Mouse (Mus musculus): ENCODE measurements at regions not wholly inside any gene's neighbourhood (a gene's known extent, or its start where the extent isn't known, plus 50 kb on each side); places are given as distances from the start of the nearest gene placed in this dataset.
A peak's percentile ranks its signal among the peaks of the same experiment; 100 is the strongest.

GRCm38 (mm10) chr10:117579210-117579609, 50.1 kb upstream of the Cpm start:
- no peak for ATAC-seq (ENCODE audit: extremely low read depth, insufficient number of reproducible peaks, low FRiP score, poor library complexity, severe bottlenecking)

DNA sequence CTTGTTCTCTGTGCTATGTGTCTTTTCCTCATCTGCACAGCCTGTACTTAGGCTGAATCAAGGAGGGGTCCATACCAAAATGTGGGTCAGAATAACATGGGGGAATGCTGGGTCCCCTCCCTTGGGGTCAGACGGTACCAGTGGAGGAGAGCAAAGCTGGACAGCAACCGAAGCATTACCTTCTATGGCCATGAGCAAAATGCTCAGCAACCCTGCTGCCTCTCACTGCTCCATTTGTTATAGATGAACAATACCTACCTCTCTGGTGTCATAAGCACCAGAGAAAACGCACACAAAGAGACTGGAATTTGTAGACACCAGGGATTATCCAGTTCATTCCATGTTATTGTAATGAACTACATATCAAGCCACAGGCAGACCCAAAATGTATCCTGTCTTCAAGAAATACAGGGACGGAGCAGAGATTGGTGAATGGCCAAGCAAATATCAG, 50.6 kb upstream of the Cpm start:
- ATAC-seq (ENCODE audit: extremely low read depth, insufficient number of reproducible peaks, low FRiP score, poor library complexity, severe bottlenecking): no peak

DNA sequence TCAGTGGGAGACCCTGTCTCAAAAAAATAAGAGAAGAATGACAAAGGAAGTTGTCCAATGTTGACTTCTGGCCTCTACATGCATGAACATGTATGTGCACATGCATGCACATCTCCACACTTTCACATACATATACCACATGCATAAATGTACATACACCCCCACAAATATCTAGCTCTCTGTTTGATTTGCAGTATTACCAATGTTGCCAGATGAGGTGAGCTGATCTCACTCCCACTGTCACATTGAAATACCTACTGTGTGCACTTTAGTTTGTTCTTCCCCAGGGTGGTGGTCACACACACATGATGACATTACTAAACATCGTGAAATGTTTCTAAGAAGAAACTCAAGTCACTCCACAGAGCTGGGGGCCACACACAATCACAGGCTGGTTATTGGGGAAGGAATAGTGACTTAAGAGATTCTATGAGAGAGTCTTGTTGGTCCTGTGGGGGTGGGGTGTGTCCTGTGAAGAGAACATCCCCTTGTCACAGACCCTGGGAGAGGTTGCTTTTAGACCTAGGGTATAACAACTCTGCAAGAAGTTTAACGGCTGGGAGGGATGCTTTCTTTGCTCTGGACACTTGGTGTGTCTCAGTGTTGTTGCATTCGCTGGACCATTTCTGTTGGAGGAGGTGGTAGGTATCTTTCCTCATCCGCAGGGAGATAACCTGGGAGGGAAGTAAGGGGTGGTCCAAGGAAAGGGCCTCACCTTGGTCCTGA, 51.2 kb upstream of the Cpm start:
- ATAC-seq (ENCODE audit: extremely low read depth, insufficient number of reproducible peaks, low FRiP score, poor library complexity, severe bottlenecking): no peak

DNA sequence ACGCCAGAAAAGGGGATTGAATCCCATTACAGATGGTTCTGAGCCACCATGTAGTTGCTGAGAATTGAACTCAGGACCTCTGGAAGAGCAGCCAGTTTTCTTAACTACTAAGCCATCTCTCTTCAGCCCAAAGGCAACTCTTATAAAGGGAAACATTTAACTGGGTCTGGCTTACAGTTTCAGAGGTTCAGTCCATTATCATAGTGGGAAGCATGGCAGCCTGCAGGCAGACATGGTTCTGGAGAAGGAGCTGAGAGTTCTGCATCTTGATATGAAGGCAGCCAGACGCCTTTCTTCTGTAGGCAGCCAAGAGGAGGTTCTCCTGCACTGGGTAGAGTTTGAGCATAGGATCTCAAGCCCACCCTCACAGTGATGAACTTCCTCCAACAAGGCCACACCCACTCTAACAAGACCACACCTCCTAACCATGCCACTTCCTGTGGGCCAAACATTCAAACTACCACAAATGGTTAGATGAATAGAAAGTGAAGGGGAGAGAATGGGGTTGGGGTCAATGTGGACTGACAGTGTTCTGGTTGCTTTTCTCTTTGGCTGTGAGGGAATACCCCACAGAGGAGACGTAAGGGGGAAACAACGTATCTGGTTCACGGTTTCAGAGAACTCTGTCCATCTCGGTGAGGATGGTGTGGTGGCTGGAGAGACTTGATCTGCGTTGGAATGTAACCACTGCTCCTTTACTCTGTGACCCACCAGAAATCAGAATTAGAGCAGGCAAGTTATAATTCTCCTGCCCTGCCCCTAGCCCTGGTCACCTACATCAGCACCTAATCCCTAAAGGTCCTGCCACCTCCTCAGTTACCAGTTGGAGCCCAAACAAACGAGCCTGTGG, 52.2 kb upstream of the Cpm start:
- ATAC-seq (ENCODE audit: extremely low read depth, insufficient number of reproducible peaks, low FRiP score, poor library complexity, severe bottlenecking): no peak

- ATAC-seq (ENCODE audit: extremely low read depth, insufficient number of reproducible peaks, low FRiP score, poor library complexity, severe bottlenecking): no peak
Measured at GRCm38 (mm10) chr10:117576154-117576859, 53.0 kb upstream of the Cpm start.

DNA sequence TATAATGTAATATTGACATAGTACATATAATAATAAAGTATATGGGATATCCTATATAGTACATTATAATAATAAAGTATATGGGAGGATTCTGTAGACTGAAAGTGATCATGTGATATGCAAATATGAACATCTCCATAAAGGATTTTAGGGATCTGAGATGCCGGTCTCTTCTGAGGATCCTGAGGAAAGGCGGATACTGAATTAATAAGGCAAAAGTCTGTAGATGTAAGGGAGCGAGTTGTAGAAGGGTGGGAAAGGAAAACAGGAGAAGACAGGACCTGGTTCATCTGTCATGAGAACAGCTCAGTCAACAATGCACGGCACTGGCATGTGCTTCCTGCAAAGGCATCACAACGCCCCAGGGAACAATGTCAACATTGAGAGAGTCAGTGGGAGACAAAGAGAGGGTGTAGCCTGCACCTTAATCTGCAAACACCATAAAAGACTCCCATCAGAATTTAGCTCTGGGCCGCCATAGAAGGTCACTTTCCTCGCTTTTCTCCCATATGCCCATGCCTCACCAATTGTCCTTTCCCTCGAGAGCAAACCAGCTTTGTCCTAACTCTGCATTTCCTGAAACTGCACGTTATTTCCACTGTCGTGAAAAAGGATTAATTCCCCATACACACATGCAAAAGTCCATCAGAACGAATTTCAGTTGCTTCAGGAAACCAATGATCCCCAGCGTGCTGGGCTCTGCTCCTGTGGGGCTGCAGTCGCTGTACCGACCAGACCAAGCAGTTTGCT, 53.7 kb upstream of the Cpm start:
- no peak for ATAC-seq (ENCODE audit: extremely low read depth, insufficient number of reproducible peaks, low FRiP score, poor library complexity, severe bottlenecking)

DNA sequence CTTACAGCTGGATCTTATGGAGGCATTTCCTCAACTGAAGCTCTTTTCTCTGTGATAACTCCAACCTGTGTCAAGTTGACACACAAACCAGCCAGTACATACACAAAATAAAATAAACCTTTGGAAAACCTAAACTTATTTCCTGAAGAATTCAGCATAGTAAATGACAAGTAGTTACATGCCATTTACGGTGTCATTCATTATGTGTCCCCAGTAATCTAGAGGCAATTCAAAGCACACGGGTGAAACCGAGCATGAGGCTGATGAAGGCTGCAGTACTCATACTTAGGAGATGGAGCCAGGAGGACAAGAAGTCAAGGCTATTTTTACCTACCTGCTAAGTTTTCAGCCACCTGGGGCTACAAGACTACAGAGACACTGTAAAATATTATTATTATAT, 54.4 kb upstream of the Cpm start:
- no peak for ATAC-seq (ENCODE audit: extremely low read depth, insufficient number of reproducible peaks, low FRiP score, poor library complexity, severe bottlenecking)

DNA sequence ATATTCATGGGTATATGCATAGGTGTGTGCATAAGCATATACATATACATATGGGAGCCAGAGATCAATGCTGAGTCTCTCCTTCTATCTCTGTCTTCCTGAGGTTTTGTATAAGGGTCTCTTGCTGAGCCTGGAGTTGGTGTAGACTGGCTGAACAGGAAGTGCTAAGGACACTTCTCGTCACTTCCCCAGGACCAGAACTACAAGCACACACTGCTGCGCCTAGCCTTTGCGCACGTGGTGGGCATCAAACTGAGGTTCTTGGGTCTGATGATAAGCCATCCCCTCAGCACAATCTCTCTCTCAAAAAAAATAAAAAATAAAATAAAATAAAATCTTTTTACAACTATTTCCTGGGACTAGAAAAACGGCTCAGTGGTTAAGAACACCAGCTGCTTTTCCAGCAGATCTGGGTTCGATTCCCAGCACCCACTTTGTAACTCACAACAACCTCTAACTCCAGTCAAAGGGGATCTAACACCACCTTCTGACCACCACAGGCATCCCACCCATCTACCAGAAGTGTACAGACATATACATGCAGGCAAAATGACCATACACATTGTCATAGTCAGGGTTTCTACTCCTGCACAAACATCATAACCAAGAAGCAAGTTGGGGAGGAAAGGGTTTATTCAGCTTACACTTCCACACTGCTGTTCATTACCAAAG, 55.1 kb upstream of the Cpm start:
- no peak for ATAC-seq (ENCODE audit: extremely low read depth, insufficient number of reproducible peaks, low FRiP score, poor library complexity, severe bottlenecking)

DNA sequence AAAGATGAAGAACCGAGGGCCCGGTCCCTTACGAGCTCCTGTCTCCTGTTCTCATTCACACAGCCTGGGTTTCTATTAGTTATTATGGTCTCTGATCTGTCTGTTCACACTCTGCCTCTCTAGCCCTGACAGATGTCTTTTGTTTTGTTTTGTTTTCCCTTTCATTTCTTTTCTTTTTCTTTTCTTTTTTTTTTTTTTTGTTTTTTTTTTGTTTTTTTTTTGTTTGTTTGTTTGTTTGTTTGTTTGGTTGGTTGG, 55.8 kb upstream of the Cpm start:
- no peak for ATAC-seq (ENCODE audit: extremely low read depth, insufficient number of reproducible peaks, low FRiP score, poor library complexity, severe bottlenecking)

DNA sequence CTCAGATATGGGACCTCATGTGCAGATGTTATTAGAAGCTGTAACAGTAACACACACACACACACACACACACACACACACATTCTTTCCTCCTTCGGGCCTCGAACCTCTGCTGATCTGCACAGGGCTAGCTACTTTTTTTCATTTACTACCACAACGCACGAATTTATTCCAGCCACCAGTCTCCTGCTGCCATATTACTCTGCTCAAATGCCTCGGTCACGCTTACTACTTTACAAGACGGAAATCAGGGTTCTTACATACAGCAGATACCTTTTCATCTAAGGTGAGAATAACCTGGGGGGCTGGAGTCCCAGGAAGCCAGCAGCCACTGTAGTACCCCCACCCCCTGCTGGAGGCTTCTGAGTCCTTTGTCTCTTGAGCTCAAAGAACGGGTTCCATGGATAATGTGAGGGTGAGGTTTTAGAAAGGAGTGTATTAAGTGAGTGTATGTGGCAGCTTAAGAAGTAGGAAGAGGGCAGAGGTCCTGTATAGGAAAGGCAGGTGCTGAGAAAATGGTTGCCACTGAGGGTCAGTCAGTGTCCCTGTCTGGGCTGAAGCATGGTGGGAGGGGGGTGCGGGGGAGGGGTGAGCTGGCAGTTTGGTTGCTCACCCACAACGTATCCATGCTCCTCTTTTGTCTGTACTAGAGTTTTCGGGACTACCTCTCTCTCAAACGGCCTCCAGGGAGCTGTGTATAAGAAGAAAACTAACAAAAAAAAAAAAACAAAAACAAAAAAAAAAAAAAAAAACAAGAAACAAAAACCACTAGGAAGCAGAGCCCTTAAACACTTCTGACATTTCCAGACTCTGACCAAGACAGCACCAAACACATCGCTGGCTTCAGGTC, 56.3 kb upstream of the Cpm start:
- no peak for ATAC-seq (ENCODE audit: extremely low read depth, insufficient number of reproducible peaks, low FRiP score, poor library complexity, severe bottlenecking)

DNA sequence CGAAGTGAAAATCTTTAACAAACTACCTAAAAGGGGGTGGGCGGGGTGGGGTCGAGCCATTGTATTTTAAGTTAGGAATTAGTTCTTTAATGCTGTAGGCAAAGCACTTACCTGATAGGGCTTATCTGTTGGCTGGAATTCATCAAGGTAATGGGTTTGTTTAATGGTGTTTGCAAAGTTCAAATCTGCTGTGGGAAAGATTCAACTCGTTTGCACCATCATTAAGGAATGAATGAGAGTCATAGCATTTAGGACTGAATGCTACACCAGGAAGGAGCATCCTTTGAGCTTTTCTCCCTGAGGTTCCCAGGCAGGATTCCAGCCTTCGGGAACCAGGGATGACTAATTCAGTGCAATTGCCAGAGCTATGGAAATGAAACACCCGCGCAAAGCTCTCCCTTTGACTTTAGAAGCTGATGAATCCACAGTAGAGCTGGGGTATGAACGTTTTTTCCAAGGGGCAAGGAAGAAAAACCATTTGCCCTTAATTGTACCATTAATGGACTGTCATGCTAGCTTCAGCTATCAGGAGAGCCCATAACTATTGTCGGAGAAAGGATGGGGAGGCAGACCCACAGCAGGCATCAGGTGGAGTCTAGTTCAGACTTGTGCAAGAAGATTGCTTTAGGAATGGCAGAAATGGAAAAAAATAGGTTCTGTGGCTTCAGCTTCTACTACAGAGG, 57.3 kb upstream of the Cpm start:
- ATAC-seq (ENCODE audit: extremely low read depth, insufficient number of reproducible peaks, low FRiP score, poor library complexity, severe bottlenecking): no peak

DNA sequence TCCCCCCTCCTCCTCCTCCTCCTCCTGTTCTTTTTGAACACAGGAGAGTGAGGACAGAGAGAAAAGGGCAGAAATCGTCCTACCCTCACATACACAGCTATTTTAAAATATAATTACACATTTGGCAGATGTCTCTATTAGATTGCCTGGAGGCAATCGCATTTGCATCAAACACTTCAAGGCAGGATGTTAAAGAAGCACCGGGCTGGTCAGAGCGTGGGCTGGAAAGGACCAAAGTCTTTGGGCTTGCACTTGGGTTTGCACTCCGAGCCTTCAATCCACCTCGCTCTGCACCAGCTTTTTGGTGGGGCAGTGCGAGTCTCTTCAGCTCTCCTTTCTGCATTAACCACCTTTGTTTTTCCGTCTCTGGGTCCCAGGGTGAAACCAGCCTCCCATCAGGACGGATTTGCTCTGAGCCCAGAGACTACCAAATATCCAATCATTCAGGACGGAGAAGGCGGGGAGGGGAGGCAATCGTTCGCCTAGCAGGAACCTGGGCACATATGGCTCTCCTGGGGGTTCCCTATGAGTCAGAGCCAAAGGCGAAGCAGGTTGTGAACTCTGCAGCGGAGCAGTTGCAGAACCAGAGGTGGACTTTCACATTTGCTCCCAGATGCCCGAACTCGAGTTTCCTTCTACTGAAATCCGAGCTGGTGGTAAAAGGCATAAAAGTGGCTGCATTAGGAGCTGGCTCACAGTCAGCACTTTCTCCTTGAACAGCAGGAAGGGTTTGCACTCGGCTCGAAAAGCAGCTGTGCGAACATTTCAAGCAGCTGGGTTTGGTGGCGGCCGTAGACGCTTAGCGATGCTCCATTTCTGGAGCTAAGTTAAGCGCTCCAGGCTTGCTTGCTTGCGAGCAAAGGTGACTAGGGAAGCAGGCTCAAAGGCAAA, 58.1 kb upstream of the Cpm start:
- peak; percentile 35; the same call in 1 of the 2 replicates for ATAC-seq (ENCODE audit: extremely low read depth, insufficient number of reproducible peaks, low FRiP score, poor library complexity, severe bottlenecking)

- no peak for ATAC-seq (ENCODE audit: extremely low read depth, insufficient number of reproducible peaks, low FRiP score, poor library complexity, severe bottlenecking)
Measured at GRCm38 (mm10) chr10:117570091-117570970, 59.0 kb upstream of the Cpm start.

- no peak for ATAC-seq (ENCODE audit: extremely low read depth, insufficient number of reproducible peaks, low FRiP score, poor library complexity, severe bottlenecking)
Measured at GRCm38 (mm10) chr10:117569301-117570079, 59.8 kb upstream of the Cpm start.
